Mouse (Mus musculus): Measurements from ENCODE around the gene Tmem53. TPM values are rescaled to one million over a fixed set of nuclear protein-coding genes. Genes with fewer than 3 reads are reported as not detected.

The Tmem53 gene
- total and polyA plus RNA-seq, 2 experiments = 32.1 to 110 TPM

DNA sequence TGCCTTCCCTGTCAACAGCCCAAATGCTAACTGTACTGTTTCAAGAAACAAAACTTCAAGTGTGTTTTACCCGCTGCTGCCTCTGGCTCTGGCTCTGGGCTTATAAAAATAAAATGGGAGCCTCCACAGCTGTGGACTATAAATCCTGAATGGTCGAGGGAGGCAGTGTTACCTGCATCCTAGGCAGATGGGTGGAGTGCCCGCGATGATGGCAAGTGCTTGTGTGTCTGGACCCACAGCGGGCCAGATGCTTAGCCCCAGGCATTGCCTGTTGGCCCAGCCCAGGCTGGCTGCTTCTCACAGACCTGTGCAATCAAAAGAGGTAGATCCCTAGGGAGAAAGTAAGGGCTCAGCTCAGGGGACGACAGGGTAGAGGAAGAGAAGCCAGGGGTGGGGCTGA, 65.0 kb downstream of the Tmem53 start:
- Histone ChIP-seq H3K4me1 (ENCODE audit: control insufficient read depth, insufficient read depth, low read length) (no peaks in the 10 kb centered on the region), H3K9ac (ENCODE audit: low read depth, low read length) (no peak overlapping the region), H3K36me3 (ENCODE audit: control insufficient read depth, insufficient read depth, low read length) (no peaks in the 10 kb centered on the region), H3K27me3 (ENCODE audit: control insufficient read depth, insufficient read depth, low read length) (peaks cover 35% of the 10 kb centered on the region), H3K27ac (replicated peaks; ENCODE audit: insufficient read depth, low read depth, low read length) (no peak overlapping the region), H3K4me3 (ENCODE audit: insufficient read depth, low read depth, low read length) (no peak overlapping the region), H3K79me2 (ENCODE audit: control insufficient read depth, insufficient read depth, low read length) (no peaks in the 10 kb centered on the region)
- no peak for DNase-seq (ENCODE audit: extremely low read depth, low read depth, low spot score)
- WGBS = 53% methylated on average over 6 of the region's 6 CpGs
- TF ChIP-seq CTCF (IDR thresholded peaks at IDR 0.05; ENCODE audit: low read depth, low read length) = no peak

DNA sequence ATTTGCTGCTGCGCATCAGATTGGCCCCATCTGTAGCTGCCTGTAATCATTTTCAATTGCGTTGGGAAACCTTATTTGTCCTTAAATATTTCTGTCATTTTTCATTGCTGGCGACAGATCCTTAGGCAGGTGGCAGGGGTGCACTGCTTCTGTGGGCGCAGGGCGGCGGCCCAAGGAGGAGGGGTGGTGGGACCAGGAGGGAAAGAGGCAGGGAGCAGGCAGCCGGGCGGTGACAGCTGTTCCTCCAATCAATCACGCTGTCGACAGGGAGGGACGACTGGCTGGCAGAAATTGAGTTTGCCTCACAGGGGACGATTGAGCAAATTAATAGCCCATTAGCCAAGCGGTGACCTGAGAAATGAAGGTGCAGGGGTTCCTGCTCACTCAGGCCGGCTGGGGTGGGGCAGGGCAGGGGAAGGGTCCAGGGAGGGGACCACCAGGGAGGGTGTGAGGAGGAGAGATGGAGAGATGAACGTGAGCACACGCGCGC, 66.0 kb downstream of the Tmem53 start:
- DNase-seq (ENCODE audit: extremely low read depth, low read depth, low spot score) = no peak
- Histone ChIP-seq H3K36me3 (ENCODE audit: control insufficient read depth, insufficient read depth, low read length) (no peaks in the 10 kb centered on the region), H3K79me2 (ENCODE audit: control insufficient read depth, insufficient read depth, low read length) (no peaks in the 10 kb centered on the region), H3K4me1 (ENCODE audit: control insufficient read depth, insufficient read depth, low read length) (no peaks in the 10 kb centered on the region), H3K9ac (ENCODE audit: low read depth, low read length) (no peak overlapping the region), H3K27me3 (ENCODE audit: control insufficient read depth, insufficient read depth, low read length) (peaks cover 39% of the 10 kb centered on the region), H3K27ac (replicated peaks; ENCODE audit: insufficient read depth, low read depth, low read length) (no peak overlapping the region), H3K4me3 (ENCODE audit: insufficient read depth, low read depth, low read length) (no peak overlapping the region)
- 14% methylated on average over 18 of the region's 18 CpGs for WGBS
- TF ChIP-seq CTCF (IDR thresholded peaks at IDR 0.05; ENCODE audit: low read depth, low read length) (no peak), POLR2A (IDR thresholded peaks at IDR 0.05; ENCODE audit: extremely low read depth, insufficient read depth, low read length) (no peak)

Other genes starting within 250 kb of the Tmem53 start
- gene Eif2b3, start 232.5 kb upstream of the Tmem53 start, total RNA-seq (2014; rRNA removed) = 8.0 and 9.5 TPM in 2 replicates
- 3.9 and 4.5 TPM in 2 replicates for gene Eif2b3, start 232.5 kb upstream of the Tmem53 start, polyA plus RNA-seq (2012; rRNA removed)
- 0.18 and 0.34 TPM in 2 replicates for gene Ptch2, start 155.9 kb upstream of the Tmem53 start, total RNA-seq (2014; rRNA removed)
- 1.0 and 1.4 TPM in 2 replicates for gene Ptch2, start 155.9 kb upstream of the Tmem53 start, polyA plus RNA-seq (2012; rRNA removed)
- gene Btbd19, start 126.2 kb upstream of the Tmem53 start, total RNA-seq (2014; rRNA removed) = 0.67 and 0.74 TPM in 2 replicates
- gene Btbd19, start 126.2 kb upstream of the Tmem53 start, polyA plus RNA-seq (2012; rRNA removed) = 0.86 and 1.8 TPM in 2 replicates
- gene Tctex1d4, start 125.2 kb upstream of the Tmem53 start, total RNA-seq (2014; rRNA removed) = not detected in 2 replicates
- 0.17 TPM in 1 of 2 replicates, not detected in the other for gene Tctex1d4, start 125.2 kb upstream of the Tmem53 start, polyA plus RNA-seq (2012; rRNA removed)
- 10.7 and 19.5 TPM in 2 replicates for gene Plk3, start 118.0 kb upstream of the Tmem53 start, total RNA-seq (2014; rRNA removed)
- gene Plk3, start 118.0 kb upstream of the Tmem53 start, polyA plus RNA-seq (2012; rRNA removed) = 21.2 and 31.7 TPM in 2 replicates
- gene Rps8, start 95.7 kb upstream of the Tmem53 start, total RNA-seq (2014; rRNA removed) = 449 and 482 TPM in 2 replicates
- 311 and 370 TPM in 2 replicates for gene Rps8, start 95.7 kb upstream of the Tmem53 start, polyA plus RNA-seq (2012; rRNA removed)
- 0.18 and 0.67 TPM in 2 replicates for gene Kif2c, start 69.3 kb upstream of the Tmem53 start, total RNA-seq (2014; rRNA removed)
- gene Kif2c, start 69.3 kb upstream of the Tmem53 start, polyA plus RNA-seq (2012; rRNA removed) = 0.05 TPM in 1 of 2 replicates, not detected in the other
- gene Armh1, start 174 bp downstream of the Tmem53 start, total RNA-seq (2014; rRNA removed) = not detected in 2 replicates
- not detected in 2 replicates for gene Armh1, start 174 bp downstream of the Tmem53 start, polyA plus RNA-seq (2012; rRNA removed)
- gene Rnf220, start 245.1 kb downstream of the Tmem53 start, total RNA-seq (2014; rRNA removed) = 13.3 and 13.4 TPM in 2 replicates
- 26.1 and 31.0 TPM in 2 replicates for gene Rnf220, start 245.1 kb downstream of the Tmem53 start, polyA plus RNA-seq (2012; rRNA removed)

Data from liver, adult 2 months (tissue).